Mouse (Mus musculus): Measurements from ENCODE around the gene Yeats2. TPM values are rescaled to one million over a fixed set of nuclear protein-coding genes. Genes with fewer than 3 reads are reported as not detected.
A peak's percentile ranks its signal among the peaks of the same experiment; 100 is the strongest.
"Not testable (repeated sequence)": the region's sequence is repeated elsewhere in the genome, so short reads cannot be mapped to it uniquely, and the experiment has no call there.

The Yeats2 gene
- 1 to 10 TPM; 6.7 to 6.9 TPM for polyA plus RNA-seq (2017; shearing (Covaris generic))

- peak; percentile 86 for ATAC-seq
Observed at GRCm38 (mm10) chr16:20140772-20141531, at the start of gene Yeats2. TSS of gene Yeats2 (plus strand) at chr16:20141063.

GRCm38 (mm10) chr16:20095966-20096365 lies 44.9 kb upstream of the Yeats2 start:
- ATAC-seq = no peak

DNA sequence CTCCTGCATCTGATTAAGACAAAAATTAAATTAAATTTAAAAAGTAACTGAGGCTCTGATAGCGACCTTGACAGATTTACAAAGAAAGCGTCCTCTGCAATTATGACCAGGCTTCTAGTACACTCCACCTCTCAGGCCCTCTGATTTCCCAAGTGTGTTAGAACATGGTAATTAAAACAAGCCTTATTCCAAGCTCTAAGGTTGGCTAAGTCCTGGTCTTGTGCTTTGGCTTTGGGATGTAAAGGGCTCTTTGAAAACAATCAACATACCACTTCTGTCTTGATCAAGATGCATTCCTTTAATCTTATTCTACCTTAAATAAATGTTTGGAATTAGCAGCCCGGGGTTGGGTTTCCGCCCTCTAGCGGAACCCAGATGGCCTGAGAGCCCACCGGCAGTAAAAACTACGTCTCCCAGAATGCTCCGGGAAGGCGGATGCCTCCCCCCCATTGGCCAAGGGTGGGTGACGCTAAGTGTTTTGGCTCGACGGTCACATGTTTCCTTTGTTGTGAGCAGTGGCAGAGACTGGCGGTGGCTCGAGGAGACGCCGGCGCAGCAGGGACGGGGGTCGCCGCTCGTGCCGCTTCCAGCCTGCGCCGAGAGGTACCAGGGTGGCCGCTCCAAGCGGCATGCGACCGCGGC lies 43.7 kb upstream of the Yeats2 start, which contains the start of gene Klhl24:
TSS of gene Klhl24 (plus strand) at position 474 of the 642 bp plus-strand sequence.
- ATAC-seq = peak; percentile 89

DNA sequence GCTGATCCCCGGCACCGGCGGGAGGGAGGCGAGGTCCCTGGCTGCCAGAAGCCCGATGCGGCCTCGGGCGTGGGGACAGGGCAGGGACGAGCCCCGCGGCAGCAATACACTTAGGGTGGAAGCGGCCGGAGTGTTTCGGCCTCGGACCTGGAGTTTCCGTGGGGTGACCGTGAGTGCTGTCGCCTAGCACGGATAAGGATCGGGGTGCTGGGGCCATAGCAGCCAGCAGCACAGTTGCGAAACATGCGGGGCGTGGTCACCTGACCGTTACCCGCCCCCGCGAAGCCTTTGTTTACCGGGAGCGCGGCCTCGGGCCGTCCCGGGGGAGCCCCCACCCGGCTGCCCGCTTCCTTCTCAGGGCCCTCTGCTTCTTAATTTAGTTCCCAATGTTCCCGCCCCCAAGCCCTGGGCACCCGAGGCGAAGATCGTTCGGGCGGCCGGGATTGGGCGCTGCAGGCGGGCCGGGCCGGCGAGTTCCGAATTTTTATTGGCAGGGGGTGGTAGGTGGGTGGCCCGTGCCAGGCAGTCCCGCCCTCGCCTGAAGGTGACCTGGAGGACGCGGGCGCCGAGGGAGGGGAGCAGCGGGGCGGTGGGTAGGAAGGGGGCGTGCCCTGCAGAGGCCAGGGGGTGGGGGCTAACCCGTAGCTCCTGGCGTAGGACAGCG lies 43.0 kb upstream of the Yeats2 start:
- peak; percentile 81 for ATAC-seq

GRCm38 (mm10) chr16:20098375-20098727 lies 42.5 kb upstream of the Yeats2 start:
- no peak for ATAC-seq

GRCm38 (mm10) chr16:20098866-20099629 lies 41.8 kb upstream of the Yeats2 start:
- no peak for ATAC-seq

GRCm38 (mm10) chr16:20106996-20107395 lies 33.9 kb upstream of the Yeats2 start:
- ATAC-seq = no peak

GRCm38 (mm10) chr16:20108961-20109360 lies 31.9 kb upstream of the Yeats2 start:
- no peak for ATAC-seq

DNA sequence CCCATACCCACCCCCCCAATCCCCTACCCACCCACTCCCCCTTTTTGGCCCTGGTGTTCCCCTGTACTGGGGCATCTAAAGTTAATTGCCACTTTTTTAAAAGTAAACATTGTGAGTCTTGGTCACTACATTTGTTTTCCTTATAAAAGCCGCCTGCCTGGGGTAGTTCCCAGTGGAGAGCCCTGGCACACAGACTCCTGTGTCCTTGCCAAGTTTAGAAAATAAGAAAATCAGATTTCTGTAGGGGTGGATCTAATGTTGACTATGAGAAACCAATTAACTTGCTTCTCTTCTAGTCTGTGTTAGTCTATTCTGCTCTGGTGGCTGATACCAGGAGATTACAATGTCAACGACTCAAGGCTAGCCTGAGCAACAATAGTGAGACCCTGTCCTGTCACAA lies 28.2 kb upstream of the Yeats2 start:
- no peak for ATAC-seq

DNA sequence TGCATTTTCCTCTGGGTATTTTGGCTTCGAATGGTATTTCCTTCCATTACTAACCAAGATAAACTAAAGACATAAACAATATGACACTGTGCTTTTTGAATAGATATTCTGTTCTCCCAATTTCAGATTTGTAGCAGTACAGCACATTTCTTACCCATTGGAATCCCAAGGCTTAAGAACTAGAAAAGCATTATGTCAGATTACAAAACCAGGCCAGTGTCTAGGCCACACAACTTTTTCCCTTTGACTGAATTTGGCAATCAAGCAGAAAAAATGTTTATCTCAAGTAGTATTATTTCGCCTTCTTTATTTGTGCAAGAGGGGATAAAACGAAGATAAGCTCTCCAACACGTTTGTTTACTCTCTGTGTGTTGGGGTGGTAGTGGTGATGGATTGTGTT lies 24.8 kb upstream of the Yeats2 start:
- no peak for ATAC-seq

- not testable (repeated sequence) for ATAC-seq
Observed at GRCm38 (mm10) chr16:20126319-20126883, 14.5 kb upstream of the Yeats2 start.

GRCm38 (mm10) chr16:20130397-20130796 lies 10.5 kb upstream of the Yeats2 start:
- ATAC-seq = no peak

DNA sequence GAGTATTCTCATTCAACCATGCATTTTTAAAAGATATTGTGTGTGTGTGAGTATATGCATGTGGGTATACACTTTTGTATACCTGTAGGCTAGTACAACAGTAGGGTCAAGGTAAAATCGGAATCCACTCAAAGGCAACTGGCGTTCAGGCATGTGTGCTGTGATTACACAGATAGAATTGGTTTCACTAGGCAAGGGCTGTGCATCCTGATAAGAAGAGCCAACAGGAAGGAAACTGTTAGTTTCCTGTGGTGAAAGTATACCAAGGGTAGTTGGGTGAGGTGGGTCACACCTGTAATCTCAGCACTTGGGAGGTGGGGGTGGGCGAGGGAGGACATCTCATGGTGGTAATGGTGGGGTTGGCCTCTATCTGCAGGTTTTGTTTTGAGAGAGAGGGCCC lies 3.7 kb downstream of the Yeats2 start:
- no peak for ATAC-seq

- no peak for ATAC-seq
Observed at GRCm38 (mm10) chr16:20151991-20152390, 11.1 kb downstream of the Yeats2 start.

- no peak for ATAC-seq
Observed at GRCm38 (mm10) chr16:20153742-20154141, 12.9 kb downstream of the Yeats2 start.

DNA sequence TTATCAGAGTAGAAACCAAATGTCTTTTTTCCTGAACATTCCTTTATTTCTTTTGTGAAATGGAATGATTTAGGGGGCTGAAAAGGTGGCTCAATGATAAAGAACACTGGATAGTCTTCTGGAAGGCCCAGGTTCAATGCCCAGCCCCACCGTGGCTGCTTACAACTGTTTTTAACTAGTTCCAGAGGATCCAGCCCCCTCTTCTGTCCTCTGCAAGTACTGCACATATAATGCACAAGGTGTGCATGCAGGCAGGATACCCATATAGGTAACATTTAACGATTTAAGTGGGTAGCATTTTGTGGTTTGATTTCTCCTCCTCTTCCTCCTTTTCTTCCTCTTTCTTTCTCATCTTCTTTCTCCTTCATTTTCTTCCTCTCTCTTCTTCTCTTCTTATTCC lies 19.3 kb downstream of the Yeats2 start:
- no peak for ATAC-seq

DNA sequence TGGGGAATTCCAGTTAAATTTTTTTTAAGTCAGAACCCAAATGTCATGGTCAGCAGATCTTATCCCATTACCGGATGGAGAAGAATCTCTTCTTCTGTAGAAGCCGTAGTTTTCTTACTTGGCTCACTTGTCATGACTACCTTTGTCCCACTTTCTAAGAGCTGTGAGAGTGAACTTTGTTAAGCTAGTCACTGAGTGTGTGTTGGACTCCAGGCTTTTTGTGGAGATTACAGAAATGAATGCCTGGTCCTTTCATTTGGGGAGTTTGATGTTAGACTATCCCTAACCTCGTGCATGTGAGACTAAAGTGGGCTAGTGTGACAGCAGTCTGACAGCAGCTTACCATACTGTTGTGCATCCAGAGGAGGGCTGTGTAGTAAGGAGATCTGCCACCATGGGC lies 28.2 kb downstream of the Yeats2 start:
- no peak for ATAC-seq

DNA sequence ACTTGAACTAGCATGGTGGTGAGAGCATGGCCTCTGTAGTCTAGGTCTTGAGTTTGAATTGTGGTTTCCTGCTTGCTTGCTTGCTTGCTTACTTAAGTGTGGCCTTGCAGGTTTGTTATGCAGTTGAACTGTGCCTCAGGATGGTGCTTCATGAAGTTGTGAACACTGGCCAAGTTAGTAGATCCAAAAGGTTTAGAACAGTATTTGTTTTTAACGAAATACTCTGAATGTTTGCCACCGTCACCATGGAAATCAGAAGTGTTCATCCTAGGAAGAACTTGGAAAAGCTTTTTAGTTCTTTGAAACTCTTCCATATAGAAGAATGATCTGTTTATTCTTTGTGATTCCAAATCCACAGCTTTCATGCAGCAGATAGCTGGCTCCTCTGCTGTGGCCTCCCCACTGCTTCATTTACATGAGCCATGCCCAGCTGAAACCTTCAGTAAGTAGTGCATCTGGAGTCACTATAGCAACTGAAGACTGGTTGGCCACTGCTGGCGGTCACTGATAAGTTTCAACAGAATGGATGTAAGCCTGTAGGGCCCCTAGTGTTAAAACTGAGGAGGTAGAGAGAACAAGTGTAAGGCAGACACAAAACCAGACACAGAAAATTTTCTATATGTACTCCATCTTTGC lies 28.7 kb downstream of the Yeats2 start:
- ATAC-seq = no peak

- ATAC-seq = no peak
Observed at GRCm38 (mm10) chr16:20179406-20180175, 38.7 kb downstream of the Yeats2 start.

GRCm38 (mm10) chr16:20185368-20185767 lies 44.5 kb downstream of the Yeats2 start:
- no peak for ATAC-seq

Measured in activated CD4-positive, CD25-positive, alpha-beta regulatory T cell, adult 4 months (primary cell).